Mouse (Mus musculus) hindbrain, embryonic 13.5 days (tissue): ENCODE measurements at regions not wholly inside any gene's neighbourhood (a gene's known extent, or its start where the extent isn't known, plus 50 kb on each side); places are given as distances from the start of the nearest gene placed in this dataset.

Experiments used
- ATAC-seq: fragments of 200-750 bp; cut with Nextera tagmentation; 2 replicates; pipeline ENCODE4 v1.8.0; 2017; ENCODE audit warnings: moderate TSS enrichment; ENCODE audit not compliant: low FRiP score
- H3K27ac ChIP-seq: fragments of 300-500 bp; sonication (generic); 2 replicates; pipeline ENCODE4 v1.5.1; 2015; ENCODE audit warnings: inconsistent platforms, mild to moderate bottlenecking, moderate library complexity
- H3K27me3 ChIP-seq: fragments of 300-500 bp; sonication (generic); 2 replicates; pipeline ENCODE4 v1.6.1; 2015; ENCODE audit warnings: mild to moderate bottlenecking, inconsistent platforms
- H3K36me3 ChIP-seq: fragments of 300-500 bp; sonication (generic); 2 replicates; pipeline ENCODE4 v1.6.1; 2015; ENCODE audit warnings: mild to moderate bottlenecking, inconsistent platforms
- H3K4me1 ChIP-seq: fragments of 300-500 bp; sonication (generic); replicated peaks from 2 replicates; pipeline ENCODE4 v1.6.1; 2015; ENCODE audit warnings: inconsistent platforms
- H3K4me2 ChIP-seq: fragments of 300-500 bp; sonication (generic); 2 replicates; pipeline ENCODE4 v1.6.1; 2015; ENCODE audit warnings: inconsistent platforms, mild to moderate bottlenecking, moderate library complexity
- H3K4me3 ChIP-seq: fragments of 300-500 bp; sonication (generic); 2 replicates; pipeline ENCODE4 v1.5.1; 2015; ENCODE audit warnings: mild to moderate bottlenecking, inconsistent platforms
- H3K9ac ChIP-seq: fragments of 300-500 bp; sonication (generic); 2 replicates; pipeline ENCODE4 v1.6.1; 2015; ENCODE audit warnings: mild to moderate bottlenecking, inconsistent platforms
- H3K9me3 ChIP-seq: fragments of 300-500 bp; sonication (generic); 2 replicates; pipeline ENCODE4 v1.6.1; 2016; ENCODE audit warnings: inconsistent platforms
- WGBS: fragments of 180-500 bp; shearing (Covaris S2); methylation state at CpG from one replicate; pipeline ENCODE4 v1.1.7; 2015; 5-methylcytosine and 5-hydroxymethylcytosine counted together

- WGBS: 66% methylated on average over 2 of the region's 2 CpGs
- Histone ChIP-seq H3K36me3 (no peaks in the 10 kb centered on the region), H3K27me3 (no peaks in the 10 kb centered on the region), H3K4me1 (no peaks in the 10 kb centered on the region), H3K9ac (no peak overlapping the region), H3K9me3 (no peaks in the 10 kb centered on the region), H3K4me3 (no peak overlapping the region), H3K4me2 (no peak overlapping the region), H3K27ac (no peak overlapping the region)
- ATAC-seq: peak; percentile 59
Measured at GRCm38 (mm10) chr6:20555320-20555883, 659.9 kb upstream of the Kcnd2 start.

- H3K4me1 ChIP-seq: no peaks in the 10 kb centered on the region
- H3K27me3 ChIP-seq: no peaks in the 10 kb centered on the region
- no peak overlapping the region for H3K9ac ChIP-seq
- no peak overlapping the region for H3K4me3 ChIP-seq
- no peak overlapping the region for H3K4me2 ChIP-seq
- 75% methylated on average over 2 of the region's 2 CpGs for WGBS
- no peak for ATAC-seq
- no peaks in the 10 kb centered on the region for H3K36me3 ChIP-seq
- no peak overlapping the region for H3K27ac ChIP-seq
- no peaks in the 10 kb centered on the region for H3K9me3 ChIP-seq
Measured at GRCm38 (mm10) chr6:20572621-20573020, 642.7 kb upstream of the Kcnd2 start.

- H3K9ac ChIP-seq: no peak overlapping the region
- H3K4me1 ChIP-seq: no peaks in the 10 kb centered on the region
- no peak overlapping the region for H3K27ac ChIP-seq
- no peaks in the 10 kb centered on the region for H3K9me3 ChIP-seq
- no peak overlapping the region for H3K4me2 ChIP-seq
- no peak overlapping the region for H3K4me3 ChIP-seq
- H3K36me3 ChIP-seq: no peaks in the 10 kb centered on the region
- no peak for ATAC-seq
- 95% methylated on average over 3 of the region's 3 CpGs for WGBS
- H3K27me3 ChIP-seq: no peaks in the 10 kb centered on the region
Measured at GRCm38 (mm10) chr6:20574734-20575133, 640.6 kb upstream of the Kcnd2 start.

- Histone ChIP-seq H3K4me2 (no peak overlapping the region), H3K27ac (no peak overlapping the region), H3K9me3 (no peaks in the 10 kb centered on the region), H3K4me3 (no peak overlapping the region), H3K9ac (no peak overlapping the region), H3K27me3 (no peaks in the 10 kb centered on the region), H3K36me3 (no peaks in the 10 kb centered on the region), H3K4me1 (no peaks in the 10 kb centered on the region)
- no peak for ATAC-seq
- 41% methylated on average over 1 of the region's 1 CpGs for whole genome bisulfite sequencing
Measured at GRCm38 (mm10) chr6:20598783-20599182, 616.5 kb upstream of the Kcnd2 start.

GRCm38 (mm10) chr6:20604170-20604569 lies 611.1 kb upstream of the Kcnd2 start:
- H3K36me3 ChIP-seq: no peaks in the 10 kb centered on the region
- H3K4me3 ChIP-seq: no peak overlapping the region
- H3K27ac ChIP-seq: no peak overlapping the region
- no peak overlapping the region for H3K4me2 ChIP-seq
- no peak overlapping the region for H3K9ac ChIP-seq
- WGBS: 93% methylated on average over 2 of the region's 2 CpGs
- no peaks in the 10 kb centered on the region for H3K4me1 ChIP-seq
- 0 out of 2 replicates have a peak, but pooled peaks have one; percentile 68 for ATAC-seq
- no peaks in the 10 kb centered on the region for H3K9me3 ChIP-seq
- no peaks in the 10 kb centered on the region for H3K27me3 ChIP-seq

GRCm38 (mm10) chr6:20620476-20620875 lies 594.8 kb upstream of the Kcnd2 start:
- Histone ChIP-seq H3K4me1 (no peaks in the 10 kb centered on the region), H3K4me3 (no peak overlapping the region), H3K27me3 (no peaks in the 10 kb centered on the region), H3K36me3 (no peaks in the 10 kb centered on the region), H3K27ac (no peak overlapping the region), H3K9ac (no peak overlapping the region), H3K9me3 (no peaks in the 10 kb centered on the region), H3K4me2 (no peak overlapping the region)
- no peak for ATAC-seq
- 66% methylated on average over 1 of the region's 1 CpGs for WGBS

GRCm38 (mm10) chr6:20626382-20626781 lies 588.9 kb upstream of the Kcnd2 start:
- H3K36me3 ChIP-seq: no peaks in the 10 kb centered on the region
- H3K4me2 ChIP-seq: no peak overlapping the region
- WGBS: 81% methylated on average over 3 of the region's 3 CpGs
- H3K9me3 ChIP-seq: no peaks in the 10 kb centered on the region
- H3K4me1 ChIP-seq: no peaks in the 10 kb centered on the region
- H3K9ac ChIP-seq: no peak overlapping the region
- no peak overlapping the region for H3K27ac ChIP-seq
- H3K27me3 ChIP-seq: no peaks in the 10 kb centered on the region
- no peak for ATAC-seq
- no peak overlapping the region for H3K4me3 ChIP-seq

GRCm38 (mm10) chr6:20627071-20627470 lies 588.2 kb upstream of the Kcnd2 start:
- no peaks in the 10 kb centered on the region for H3K36me3 ChIP-seq
- no peak overlapping the region for H3K4me2 ChIP-seq
- no peak overlapping the region for H3K27ac ChIP-seq
- no peaks in the 10 kb centered on the region for H3K27me3 ChIP-seq
- ATAC-seq: no peak
- WGBS: 81% methylated on average over 1 of the region's 1 CpGs
- H3K9ac ChIP-seq: no peak overlapping the region
- H3K4me3 ChIP-seq: no peak overlapping the region
- H3K4me1 ChIP-seq: no peaks in the 10 kb centered on the region
- H3K9me3 ChIP-seq: no peaks in the 10 kb centered on the region

- H3K4me3 ChIP-seq: no peak overlapping the region
- ATAC-seq: no peak
- H3K9me3 ChIP-seq: no peaks in the 10 kb centered on the region
- H3K27me3 ChIP-seq: no peaks in the 10 kb centered on the region
- no peaks in the 10 kb centered on the region for H3K4me1 ChIP-seq
- H3K9ac ChIP-seq: no peak overlapping the region
- 85% methylated on average over 3 of the region's 3 CpGs for WGBS
- H3K36me3 ChIP-seq: no peaks in the 10 kb centered on the region
- no peak overlapping the region for H3K4me2 ChIP-seq
- H3K27ac ChIP-seq: no peak overlapping the region
Measured at GRCm38 (mm10) chr6:20640301-20640700, 575.0 kb upstream of the Kcnd2 start.

- ATAC-seq: no peak
- no peaks in the 10 kb centered on the region for H3K36me3 ChIP-seq
- H3K4me3 ChIP-seq: no peak overlapping the region
- H3K9ac ChIP-seq: no peak overlapping the region
- no peaks in the 10 kb centered on the region for H3K4me1 ChIP-seq
- H3K4me2 ChIP-seq: no peak overlapping the region
- no peaks in the 10 kb centered on the region for H3K9me3 ChIP-seq
- WGBS: 50% methylated on average over 4 of the region's 4 CpGs
- H3K27me3 ChIP-seq: no peaks in the 10 kb centered on the region
- H3K27ac ChIP-seq: no peak overlapping the region
Measured at GRCm38 (mm10) chr6:20641375-20641774, 573.9 kb upstream of the Kcnd2 start.

- Histone ChIP-seq H3K4me2 (no peak overlapping the region), H3K27ac (no peak overlapping the region), H3K9ac (no peak overlapping the region), H3K4me3 (no peak overlapping the region), H3K36me3 (no peaks in the 10 kb centered on the region), H3K9me3 (no peaks in the 10 kb centered on the region), H3K27me3 (no peaks in the 10 kb centered on the region), H3K4me1 (no peaks in the 10 kb centered on the region)
- 76% methylated on average over 2 of the region's 2 CpGs for WGBS
- no peak for ATAC-seq
Measured at GRCm38 (mm10) chr6:20641851-20642250, 573.5 kb upstream of the Kcnd2 start.

GRCm38 (mm10) chr6:20657042-20657441 lies 558.3 kb upstream of the Kcnd2 start:
- Histone ChIP-seq H3K4me1 (no peaks in the 10 kb centered on the region), H3K4me2 (no peak overlapping the region), H3K27me3 (no peaks in the 10 kb centered on the region), H3K36me3 (no peaks in the 10 kb centered on the region), H3K9me3 (no peaks in the 10 kb centered on the region), H3K9ac (no peak overlapping the region), H3K4me3 (no peak overlapping the region), H3K27ac (no peak overlapping the region)
- ATAC-seq: no peak
- 83% methylated on average over 1 of the region's 1 CpGs for WGBS

- no peak overlapping the region for H3K4me3 ChIP-seq
- no peak overlapping the region for H3K27ac ChIP-seq
- H3K4me2 ChIP-seq: no peak overlapping the region
- WGBS: 62% methylated on average over 1 of the region's 1 CpGs
- no peak for ATAC-seq
- no peaks in the 10 kb centered on the region for H3K27me3 ChIP-seq
- H3K9ac ChIP-seq: no peak overlapping the region
- no peaks in the 10 kb centered on the region for H3K36me3 ChIP-seq
- H3K4me1 ChIP-seq: no peaks in the 10 kb centered on the region
- no peaks in the 10 kb centered on the region for H3K9me3 ChIP-seq
Measured at GRCm38 (mm10) chr6:20673219-20673618, 542.1 kb upstream of the Kcnd2 start.
